Mouse (Mus musculus): ENCODE measurements around the gene Cep70. TPM values are rescaled to one million over a fixed set of nuclear protein-coding genes. Genes with fewer than 3 reads are reported as not detected.

Gene Cep70
- polyA plus RNA-seq, 1 experiment from 2014 or later, result 53.2 TPM

GRCm38 (mm10) chr9:99345351-99345792, 102.2 kb downstream of the Cep70 start:
- Histone ChIP-seq H3K4me3 (ENCODE audit: low read depth, low read length) (no peak overlapping the region), H3K4me1 (ENCODE audit: control insufficient read depth, insufficient read depth, low read length) (no peaks in the 10 kb centered on the region), H3K36me3 (replicated peaks; ENCODE audit: control insufficient read depth, insufficient read depth, low read depth, low read length) (no peaks in the 10 kb centered on the region), H3K9ac (replicated peaks; ENCODE audit: low read length) (no peak overlapping the region), H3K27ac (replicated peaks; ENCODE audit: low read depth, low read length) (no peak overlapping the region), H3K4me2 (ENCODE audit: low read depth, low read length) (no peak overlapping the region), H3K9me3 (replicated peaks; ENCODE audit: control insufficient read depth, low read length) (no peaks in the 10 kb centered on the region), H3K27me3 (ENCODE audit: control insufficient read depth, insufficient read depth, low read length) (no peaks in the 10 kb centered on the region)
- WGBS, result 53% methylated on average over 4 of the region's 4 CpGs
- no peak for DNase-seq (ENCODE audit: low spot score)
- ATAC-seq (replicated peaks; ENCODE audit: insufficient number of reproducible peaks, low FRiP score, low TSS enrichment, low read depth), result no peak

Other genes with a start within 250 kb of the Cep70 start
- not detected in 2 replicates for gene Gm1123, start 207.7 kb upstream of the Cep70 start, polyA plus RNA-seq (2014; fragmentation: Nextera tagmentation; extraction: Ambion mirVana)
- 0.90 and 1.2 TPM in 2 replicates for gene Pik3cb, start 102.7 kb upstream of the Cep70 start, polyA plus RNA-seq (2014; fragmentation: Nextera tagmentation; extraction: Ambion mirVana)
- not detected in 2 replicates for gene Faiml, start 6.1 kb upstream of the Cep70 start, polyA plus RNA-seq (2014; fragmentation: Nextera tagmentation; extraction: Ambion mirVana)
- 0.21 and 0.31 TPM in 2 replicates for gene Esyt3, start 115.2 kb downstream of the Cep70 start, polyA plus RNA-seq (2014; fragmentation: Nextera tagmentation; extraction: Ambion mirVana)
- gene Mras, start 194.0 kb downstream of the Cep70 start, polyA plus RNA-seq (2014; fragmentation: Nextera tagmentation; extraction: Ambion mirVana), result 11.8 and 14.2 TPM in 2 replicates
- gene Nme9, start 208.1 kb downstream of the Cep70 start, polyA plus RNA-seq (2014; fragmentation: Nextera tagmentation; extraction: Ambion mirVana), result not detected in 2 replicates